Mouse (Mus musculus): ENCODE results near the gene Auts2.
A peak's percentile ranks its signal among the peaks of the same experiment; 100 is the strongest.

Gene Auts2

GRCm38 (mm10) chr5:131737476-131737875 lies 805.7 kb downstream of the Auts2 start:
- no peak for DNase-seq (ENCODE audit: low read depth, low spot score)

DNA sequence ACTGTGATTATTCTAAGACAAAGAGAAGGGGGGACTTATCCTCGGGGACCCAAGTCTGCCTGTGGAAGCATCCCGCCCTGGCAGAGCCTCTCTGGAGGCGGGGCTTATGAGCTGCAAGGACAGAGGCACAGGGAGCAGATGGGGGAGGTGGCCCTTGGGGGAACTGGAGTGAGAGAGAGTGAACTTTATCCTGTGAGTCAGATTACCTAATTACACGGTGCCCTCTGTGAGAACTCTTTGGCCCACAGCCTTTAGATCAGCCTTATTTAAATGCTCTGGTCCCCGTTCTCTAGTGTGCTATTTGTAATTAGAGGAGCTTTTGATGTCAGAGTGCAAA lies 809.9 kb downstream of the Auts2 start:
- peak; percentile 15 for DNase-seq (ENCODE audit: low read depth, low spot score)

GRCm38 (mm10) chr5:131732631-131733323 lies 810.4 kb downstream of the Auts2 start:
- DNase-seq (ENCODE audit: low read depth, low spot score), result no peak

- DNase-seq (ENCODE audit: low read depth, low spot score), result no peak
Measured at GRCm38 (mm10) chr5:131729456-131729855, 813.7 kb downstream of the Auts2 start.

GRCm38 (mm10) chr5:131727909-131728308 lies 815.2 kb downstream of the Auts2 start:
- no peak for DNase-seq (ENCODE audit: low read depth, low spot score)

GRCm38 (mm10) chr5:131724508-131724907 lies 818.6 kb downstream of the Auts2 start:
- DNase-seq (ENCODE audit: low read depth, low spot score), result no peak

GRCm38 (mm10) chr5:131722791-131723190 lies 820.4 kb downstream of the Auts2 start:
- no peak for DNase-seq (ENCODE audit: low read depth, low spot score)

DNA sequence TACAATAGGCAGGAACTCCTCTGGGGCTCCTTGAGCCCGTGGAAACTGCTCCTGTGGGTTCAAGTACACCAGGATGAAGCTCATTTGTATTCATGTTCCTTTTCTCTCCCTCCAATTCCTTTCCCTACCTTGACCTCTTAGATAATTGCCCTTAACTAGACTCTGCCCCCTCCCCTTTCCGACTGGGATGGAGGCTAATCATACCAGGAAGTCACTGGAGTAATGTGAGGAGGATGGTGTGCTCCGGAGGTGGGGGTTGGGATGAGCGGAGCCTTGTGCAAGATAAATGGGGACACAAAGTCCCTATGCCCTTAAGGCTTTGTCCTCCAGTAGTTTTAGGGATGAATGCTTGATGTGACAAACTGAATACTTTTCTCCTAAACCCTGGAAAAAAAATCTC lies 820.8 kb downstream of the Auts2 start:
- no peak for DNase-seq (ENCODE audit: low read depth, low spot score)

DNA sequence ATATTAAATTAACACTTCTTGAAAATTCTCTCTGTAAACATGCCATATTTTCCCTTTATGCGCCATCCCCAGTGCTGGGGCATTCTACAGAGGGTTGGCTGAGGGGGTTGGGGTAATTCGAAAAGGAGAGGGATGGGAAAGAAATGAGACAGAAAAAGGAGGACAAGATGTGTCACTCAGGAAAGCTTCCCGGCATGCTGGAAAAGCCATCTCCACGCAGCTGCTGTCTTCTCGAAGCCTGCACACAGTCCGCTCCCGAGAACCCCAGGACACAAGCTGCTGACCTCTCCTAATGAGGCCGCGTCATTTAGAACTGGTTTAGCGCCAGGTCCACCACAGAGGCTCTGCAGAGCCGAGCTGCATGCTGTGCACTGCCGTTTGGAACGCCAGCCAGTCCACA lies 825.1 kb downstream of the Auts2 start:
- DNase-seq (ENCODE audit: low read depth, low spot score), result no peak

DNA sequence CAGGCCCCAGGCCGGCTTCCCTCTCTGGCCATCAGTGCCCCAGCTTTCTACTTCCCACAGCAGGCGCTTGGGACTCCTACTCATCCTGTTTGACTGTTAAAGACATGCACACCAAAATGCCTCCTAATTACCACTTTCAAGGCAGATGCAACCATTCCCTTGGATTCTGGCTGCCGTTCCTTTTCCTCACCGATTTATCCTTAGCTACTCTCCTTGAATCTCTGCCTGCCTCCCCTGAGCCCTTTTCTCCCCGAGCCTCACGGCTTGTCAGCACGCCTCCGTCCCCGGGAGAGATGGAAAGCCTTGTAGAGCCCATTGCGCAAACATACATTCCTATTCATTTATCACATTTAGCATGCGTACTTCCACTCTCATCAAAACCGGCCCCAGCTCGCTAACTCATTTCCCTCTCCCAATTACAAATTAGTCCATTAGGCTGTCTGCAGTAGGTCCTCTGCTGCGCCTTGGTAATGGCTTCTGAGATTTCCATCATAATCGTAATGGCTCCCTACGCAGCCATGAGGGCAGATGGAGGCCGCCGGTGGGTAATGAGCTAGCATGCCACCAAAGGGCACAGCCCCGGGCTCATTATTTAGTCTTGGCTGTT lies 825.7 kb downstream of the Auts2 start:
- DNase-seq (ENCODE audit: low read depth, low spot score), result no peak

- no peak for DNase-seq (ENCODE audit: low read depth, low spot score)
Measured at GRCm38 (mm10) chr5:131714979-131715378, 828.2 kb downstream of the Auts2 start.

DNA sequence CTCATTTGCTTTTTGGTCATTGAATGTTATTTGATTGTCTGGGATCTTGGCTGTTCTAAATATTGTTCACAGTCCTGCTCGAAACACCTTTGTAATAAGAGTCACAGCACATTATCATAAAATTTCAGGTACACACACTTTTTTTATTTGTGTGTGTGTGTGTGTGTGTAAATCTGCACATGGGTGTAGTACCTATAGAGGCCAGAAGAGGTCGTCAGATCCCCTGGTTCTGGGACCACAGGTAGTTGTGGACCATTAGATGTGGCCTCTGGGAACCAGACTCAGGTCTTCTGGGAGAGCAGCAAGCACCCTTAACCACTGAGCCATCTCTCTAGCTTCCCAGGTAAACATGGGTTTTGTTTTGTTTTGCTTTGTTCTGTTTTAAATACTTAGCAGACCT lies 830.7 kb downstream of the Auts2 start:
- no peak for DNase-seq (ENCODE audit: low read depth, low spot score)

GRCm38 (mm10) chr5:131711474-131712129 lies 831.5 kb downstream of the Auts2 start:
- DNase-seq (ENCODE audit: low read depth, low spot score), result no peak

- no peak for DNase-seq (ENCODE audit: low read depth, low spot score)
Measured at GRCm38 (mm10) chr5:131710735-131711473, 832.2 kb downstream of the Auts2 start.

DNA sequence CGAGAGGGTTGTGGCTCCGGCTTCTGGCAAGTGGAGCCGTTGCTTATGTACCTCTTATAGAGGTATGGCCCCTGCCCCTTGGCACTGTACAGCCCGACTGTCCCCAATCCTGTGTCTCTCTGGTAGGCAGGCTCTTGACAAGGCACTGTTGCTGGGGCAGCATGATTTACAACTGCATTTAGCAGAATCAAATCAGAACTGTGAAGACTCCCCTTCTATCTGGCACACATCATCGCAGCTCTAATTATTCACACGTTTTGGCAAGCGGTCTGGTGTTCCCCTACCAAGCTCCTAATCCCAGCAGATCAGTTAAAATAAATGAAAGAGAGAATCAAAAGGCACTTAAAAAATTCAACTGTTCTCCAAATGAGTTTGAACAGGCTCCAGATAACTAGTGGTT lies 835.7 kb downstream of the Auts2 start:
- no peak for DNase-seq (ENCODE audit: low read depth, low spot score)

- DNase-seq (ENCODE audit: low read depth, low spot score), result no peak
Measured at GRCm38 (mm10) chr5:131703729-131704128, 839.4 kb downstream of the Auts2 start.

GRCm38 (mm10) chr5:131702840-131703392 lies 840.2 kb downstream of the Auts2 start:
- DNase-seq (ENCODE audit: low read depth, low spot score), result no peak

DNA sequence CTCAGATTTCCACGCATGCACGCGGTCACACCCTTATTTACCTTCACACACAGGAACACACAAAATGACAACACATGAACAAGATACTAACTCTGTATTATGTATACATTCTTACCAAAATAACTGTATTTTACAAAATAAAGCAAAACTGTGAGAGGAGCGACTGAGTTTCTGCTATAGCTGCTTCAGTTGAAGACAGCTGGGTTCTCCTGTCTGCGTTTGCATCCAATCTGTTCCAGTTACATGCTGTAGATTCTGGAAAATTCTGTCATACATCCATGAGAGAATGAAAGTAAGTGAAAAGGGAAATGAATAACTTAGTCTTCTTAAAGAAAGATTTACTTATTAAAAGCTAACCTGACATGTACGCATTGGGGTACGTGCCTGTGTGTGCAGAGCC lies 844.2 kb downstream of the Auts2 start:
- no peak for DNase-seq (ENCODE audit: low read depth, low spot score)

- DNase-seq (ENCODE audit: low read depth, low spot score), result peak; percentile 13
Measured at GRCm38 (mm10) chr5:131690781-131691180, 852.4 kb downstream of the Auts2 start.

DNA sequence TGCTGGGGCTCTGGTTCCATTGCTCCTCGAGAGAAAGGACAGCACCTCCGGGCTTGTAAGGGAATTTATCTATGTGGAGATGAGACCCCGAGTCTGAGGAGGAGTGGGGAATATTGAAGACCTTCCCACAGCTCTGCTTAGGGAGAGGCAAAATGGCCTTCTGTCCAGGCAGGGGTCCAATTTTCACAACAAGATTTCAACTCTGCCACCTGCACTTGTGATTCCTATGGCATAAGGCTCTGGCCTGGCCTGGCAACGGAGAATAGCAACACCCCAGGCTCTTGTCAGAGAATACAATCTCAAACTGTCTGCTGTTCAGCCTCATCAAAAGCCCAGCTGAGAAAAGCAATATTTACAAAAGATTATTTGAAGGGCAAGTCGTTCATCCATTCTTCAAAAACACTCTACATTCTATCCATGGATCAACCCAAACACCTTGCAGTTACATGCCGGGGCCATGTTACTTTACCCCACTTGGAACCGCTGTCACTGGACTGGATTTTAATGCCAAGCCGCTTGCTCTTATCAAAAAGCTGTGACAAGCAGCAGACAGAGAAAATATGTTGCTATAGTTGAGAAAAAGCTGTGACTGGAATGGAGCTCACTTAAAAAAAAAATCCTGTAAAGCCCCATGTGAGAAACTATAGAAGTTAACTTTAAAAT lies 856.1 kb downstream of the Auts2 start:
- no peak for DNase-seq (ENCODE audit: low read depth, low spot score)

GRCm38 (mm10) chr5:131680127-131680845 lies 862.9 kb downstream of the Auts2 start:
- no peak for DNase-seq (ENCODE audit: low read depth, low spot score)

All from skeletal muscle tissue, adult 2 months (tissue).